Mouse (Mus musculus) intestine, embryonic 15.5 days (tissue): ENCODE measurements at regions not wholly inside any gene's neighbourhood (a gene's known extent, or its start where the extent isn't known, plus 50 kb on each side); places are given as distances from the start of the nearest gene placed in this dataset.

Source experiments
- ATAC-seq: fragments of 200-750 bp; cut with Nextera tagmentation; 2 replicates; pipeline ENCODE4 v1.8.0; 2017; ENCODE audit warnings: moderate TSS enrichment, moderate library complexity
- H3K27ac ChIP-seq: fragments of 300-500 bp; sonication (generic); 2 replicates; pipeline ENCODE4 v1.5.1; 2015; ENCODE audit warnings: mild to moderate bottlenecking, inconsistent platforms
- H3K27me3 ChIP-seq: fragments of 300-500 bp; sonication (generic); replicated peaks from 2 replicates; pipeline ENCODE4 v1.6.1; 2015; ENCODE audit warnings: inconsistent platforms
- H3K36me3 ChIP-seq: fragments of 300-500 bp; sonication (generic); 2 replicates; pipeline ENCODE4 v1.6.1; 2015; ENCODE audit warnings: inconsistent platforms
- H3K4me1 ChIP-seq: fragments of 300-500 bp; sonication (generic); replicated peaks from 2 replicates; pipeline ENCODE4 v1.6.1; 2015; ENCODE audit warnings: inconsistent platforms
- H3K4me2 ChIP-seq: fragments of 300-500 bp; sonication (generic); replicated peaks from 2 replicates; pipeline ENCODE4 v1.6.1; 2015; ENCODE audit warnings: mild to moderate bottlenecking, inconsistent platforms
- H3K4me3 ChIP-seq: fragments of 300-500 bp; sonication (generic); replicated peaks from 2 replicates; pipeline ENCODE4 v1.5.1; 2015; ENCODE audit warnings: inconsistent platforms
- H3K9ac ChIP-seq: fragments of 300-500 bp; sonication (generic); 2 replicates; pipeline ENCODE4 v1.6.1; 2015; ENCODE audit warnings: inconsistent platforms
- H3K9me3 ChIP-seq: fragments of 300-500 bp; sonication (generic); 2 replicates; pipeline ENCODE4 v1.6.1; 2016; ENCODE audit warnings: inconsistent platforms
- WGBS: fragments of 180-500 bp; shearing (Covaris S2); methylation state at CpG from one replicate; pipeline ENCODE4 v1.1.7; 2015; 5-methylcytosine and 5-hydroxymethylcytosine counted together

- Histone ChIP-seq H3K36me3 (no peaks in the 10 kb centered on the region), H3K4me2 (no peak overlapping the region), H3K27me3 (no peaks in the 10 kb centered on the region), H3K27ac (no peak overlapping the region), H3K9ac (no peak overlapping the region), H3K4me3 (no peak overlapping the region), H3K4me1 (no peaks in the 10 kb centered on the region), H3K9me3 (no peaks in the 10 kb centered on the region)
- 84% methylated on average over 6 of the region's 6 CpGs for WGBS
- no peak for ATAC-seq
Observed at GRCm38 (mm10) chr8:127836410-127837206, 521.8 kb upstream of the Nrp1 start.

GRCm38 (mm10) chr8:127838311-127838710 lies 520.1 kb upstream of the Nrp1 start:
- Histone ChIP-seq H3K9ac (no peak overlapping the region), H3K36me3 (no peaks in the 10 kb centered on the region), H3K27ac (no peak overlapping the region), H3K4me3 (no peak overlapping the region), H3K4me2 (no peak overlapping the region), H3K9me3 (no peaks in the 10 kb centered on the region), H3K4me1 (no peaks in the 10 kb centered on the region), H3K27me3 (no peaks in the 10 kb centered on the region)
- no peak for ATAC-seq

- no peak overlapping the region for H3K27ac ChIP-seq
- H3K9ac ChIP-seq = no peak overlapping the region
- no peaks in the 10 kb centered on the region for H3K4me1 ChIP-seq
- WGBS = 69% methylated on average over 9 of the region's 9 CpGs
- H3K9me3 ChIP-seq = no peaks in the 10 kb centered on the region
- no peak overlapping the region for H3K4me3 ChIP-seq
- no peak overlapping the region for H3K4me2 ChIP-seq
- ATAC-seq = no peak
- H3K36me3 ChIP-seq = no peaks in the 10 kb centered on the region
- H3K27me3 ChIP-seq = no peaks in the 10 kb centered on the region; the same call in 1 of the 2 replicates
Observed at GRCm38 (mm10) chr8:127847332-127848018, 510.9 kb upstream of the Nrp1 start.

GRCm38 (mm10) chr8:127849926-127850325 lies 508.5 kb upstream of the Nrp1 start:
- H3K4me3 ChIP-seq = no peak overlapping the region
- no peaks in the 10 kb centered on the region; the same call in 1 of the 2 replicates for H3K27me3 ChIP-seq
- no peaks in the 10 kb centered on the region for H3K9me3 ChIP-seq
- no peak overlapping the region for H3K9ac ChIP-seq
- ATAC-seq = no peak
- no peaks in the 10 kb centered on the region for H3K4me1 ChIP-seq
- no peak overlapping the region for H3K27ac ChIP-seq
- no peak overlapping the region for H3K4me2 ChIP-seq
- no peaks in the 10 kb centered on the region for H3K36me3 ChIP-seq

- peak; percentile 83 for ATAC-seq
- Histone ChIP-seq H3K9ac (no peak overlapping the region), H3K4me3 (no peak overlapping the region), H3K4me1 (peaks cover 7% of the 10 kb centered on the region; the same call in 1 of the 2 replicates), H3K27ac (peak overlapping the region; percentile 54; the same call in 1 of the 2 replicates), H3K4me2 (no peak overlapping the region), H3K27me3 (no peaks in the 10 kb centered on the region; the same call in 1 of the 2 replicates), H3K36me3 (no peaks in the 10 kb centered on the region), H3K9me3 (no peaks in the 10 kb centered on the region)
- WGBS = 19% methylated on average over 4 of the region's 4 CpGs
Observed at GRCm38 (mm10) chr8:127855653-127856300, 502.6 kb upstream of the Nrp1 start.

- peak; percentile 67; the same call in 1 of the 2 replicates for ATAC-seq
- H3K27ac ChIP-seq = peak overlapping the region; percentile 54; the same call in 1 of the 2 replicates
- 32% methylated on average over 5 of the region's 5 CpGs for WGBS
Observed at GRCm38 (mm10) chr8:127856351-127857135, 501.9 kb upstream of the Nrp1 start.

GRCm38 (mm10) chr8:127859036-127859435 lies 499.4 kb upstream of the Nrp1 start:
- no peak overlapping the region for H3K4me3 ChIP-seq
- H3K4me1 ChIP-seq = peaks cover 7% of the 10 kb centered on the region; the same call in 1 of the 2 replicates
- no peak for ATAC-seq
- H3K27ac ChIP-seq = no peak overlapping the region
- H3K9ac ChIP-seq = no peak overlapping the region
- no peaks in the 10 kb centered on the region for H3K27me3 ChIP-seq
- H3K9me3 ChIP-seq = no peaks in the 10 kb centered on the region
- WGBS = 86% methylated on average over 3 of the region's 3 CpGs
- no peaks in the 10 kb centered on the region for H3K36me3 ChIP-seq
- H3K4me2 ChIP-seq = no peak overlapping the region

More at GRCm38 (mm10) chr8:127856351-127857135, 501.9 kb upstream of the Nrp1 start:
- no peaks in the 10 kb centered on the region for H3K27me3 ChIP-seq
- H3K9me3 ChIP-seq = no peaks in the 10 kb centered on the region
- no peak overlapping the region for H3K9ac ChIP-seq
- peaks cover 7% of the 10 kb centered on the region; the same call in 1 of the 2 replicates for H3K4me1 ChIP-seq
- H3K4me2 ChIP-seq = no peak overlapping the region
- no peaks in the 10 kb centered on the region for H3K36me3 ChIP-seq
- no peak overlapping the region for H3K4me3 ChIP-seq

GRCm38 (mm10) chr8:127860376-127860775 lies 498.0 kb upstream of the Nrp1 start:
- Histone ChIP-seq H3K4me1 (peaks cover 7% of the 10 kb centered on the region; the same call in 1 of the 2 replicates), H3K4me2 (no peak overlapping the region), H3K36me3 (no peaks in the 10 kb centered on the region), H3K27me3 (no peaks in the 10 kb centered on the region), H3K9ac (no peak overlapping the region), H3K9me3 (no peaks in the 10 kb centered on the region), H3K27ac (no peak overlapping the region), H3K4me3 (no peak overlapping the region)
- 83% methylated on average over 3 of the region's 3 CpGs for WGBS
- ATAC-seq = no peak

- Histone ChIP-seq H3K4me3 (no peak overlapping the region), H3K4me1 (peaks cover 5% of the 10 kb centered on the region; the same call in 1 of the 2 replicates), H3K27ac (no peak overlapping the region), H3K27me3 (no peaks in the 10 kb centered on the region), H3K9ac (no peak overlapping the region), H3K9me3 (no peaks in the 10 kb centered on the region), H3K4me2 (no peak overlapping the region), H3K36me3 (no peaks in the 10 kb centered on the region)
- 52% methylated on average over 3 of the region's 3 CpGs for WGBS
- ATAC-seq = no peak
Observed at GRCm38 (mm10) chr8:127860891-127861290, 497.5 kb upstream of the Nrp1 start.

GRCm38 (mm10) chr8:127884641-127885040 lies 473.8 kb upstream of the Nrp1 start:
- Histone ChIP-seq H3K9ac (no peak overlapping the region), H3K27me3 (no peaks in the 10 kb centered on the region), H3K4me2 (no peak overlapping the region), H3K4me3 (no peak overlapping the region), H3K4me1 (no peaks in the 10 kb centered on the region), H3K9me3 (no peaks in the 10 kb centered on the region), H3K36me3 (no peaks in the 10 kb centered on the region), H3K27ac (no peak overlapping the region)
- 80% methylated on average over 1 of the region's 1 CpGs for WGBS
- ATAC-seq = no peak

GRCm38 (mm10) chr8:127885211-127885610 lies 473.2 kb upstream of the Nrp1 start:
- WGBS = 92% methylated on average over 3 of the region's 3 CpGs
- Histone ChIP-seq H3K4me3 (no peak overlapping the region), H3K9ac (no peak overlapping the region), H3K4me2 (no peak overlapping the region), H3K4me1 (no peaks in the 10 kb centered on the region), H3K36me3 (no peaks in the 10 kb centered on the region), H3K27ac (no peak overlapping the region), H3K27me3 (no peaks in the 10 kb centered on the region), H3K9me3 (no peaks in the 10 kb centered on the region)
- ATAC-seq = no peak

- H3K9me3 ChIP-seq = no peaks in the 10 kb centered on the region
- no peak overlapping the region for H3K9ac ChIP-seq
- no peak overlapping the region for H3K4me2 ChIP-seq
- H3K4me3 ChIP-seq = no peak overlapping the region
- H3K27me3 ChIP-seq = no peaks in the 10 kb centered on the region
- H3K36me3 ChIP-seq = no peaks in the 10 kb centered on the region
- no peak for ATAC-seq
- H3K27ac ChIP-seq = no peak overlapping the region
- H3K4me1 ChIP-seq = no peaks in the 10 kb centered on the region
- 29% methylated on average over 3 of the region's 3 CpGs for WGBS
Observed at GRCm38 (mm10) chr8:127885831-127886230, 472.6 kb upstream of the Nrp1 start.
